Mouse (Mus musculus) lung, postnatal 36 days (tissue): ENCODE results near the gene Lasp1.

Experiments used
- DNase-seq: peaks from one replicate; pipeline ENCODE4 v3.0.0; 2022; ENCODE audit warnings: mixed read lengths

Gene Lasp1

GRCm38 (mm10) chr11:97797369-97798082, 1.3 kb upstream of the Lasp1 start:
- no peak for DNase-seq

DNA sequence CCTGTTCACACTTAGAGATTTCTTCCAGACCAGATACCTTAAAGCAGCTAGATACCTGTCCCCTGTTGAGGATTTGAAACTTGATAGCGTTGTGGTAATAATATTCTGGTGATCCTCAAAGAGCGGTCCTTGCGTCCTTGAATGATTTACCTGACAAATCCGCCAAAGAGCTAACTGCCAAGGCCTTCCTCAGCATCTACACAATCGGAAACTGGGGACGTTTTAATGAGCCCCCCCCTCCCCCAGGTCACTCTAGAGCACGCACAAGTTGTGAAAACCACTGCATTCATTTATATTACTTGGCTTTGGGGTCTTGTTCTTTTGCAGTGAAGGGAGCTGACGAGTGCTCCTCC, 741 bp upstream of the Lasp1 start:
- DNase-seq = no peak

GRCm38 (mm10) chr11:97799146-97799993, 570 bp downstream of the Lasp1 start:
- DNase-seq = peak; percentile 92

DNA sequence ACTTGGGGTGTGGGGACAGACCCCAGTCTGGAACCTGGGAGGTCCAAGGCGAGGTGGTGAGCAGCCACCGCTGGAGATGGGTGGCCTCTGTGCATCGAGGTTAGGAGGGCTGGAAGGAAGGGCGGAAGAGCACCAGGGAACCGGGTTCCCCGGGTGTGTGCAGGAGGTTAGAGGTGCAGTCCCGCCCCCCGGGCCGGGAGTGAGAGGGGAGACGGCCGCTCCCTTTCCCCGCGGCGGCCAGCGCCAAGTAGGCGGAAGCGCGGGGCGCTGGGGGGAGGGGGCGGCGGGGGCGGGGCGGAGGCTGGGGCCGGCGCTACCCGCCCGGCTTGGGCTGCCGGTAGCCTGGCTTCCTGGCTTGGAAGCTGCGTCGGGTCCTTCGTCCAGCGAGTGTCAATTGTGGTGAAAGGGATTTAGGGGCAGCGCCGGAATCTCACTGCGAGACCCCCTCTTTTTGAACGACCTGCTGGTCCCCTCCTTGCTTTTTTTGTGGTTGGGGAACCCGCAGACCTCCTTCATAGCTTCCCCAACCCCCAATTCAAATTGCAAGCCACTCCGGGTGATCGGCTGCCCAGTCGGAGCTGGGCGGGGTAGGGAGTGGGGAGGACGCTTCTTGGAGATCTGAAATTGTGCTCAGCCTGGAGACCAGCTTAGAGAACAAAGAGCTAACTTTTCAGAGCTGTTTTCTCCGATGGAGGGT, 1.3 kb downstream of the Lasp1 start:
- DNase-seq = peak; percentile 87

DNA sequence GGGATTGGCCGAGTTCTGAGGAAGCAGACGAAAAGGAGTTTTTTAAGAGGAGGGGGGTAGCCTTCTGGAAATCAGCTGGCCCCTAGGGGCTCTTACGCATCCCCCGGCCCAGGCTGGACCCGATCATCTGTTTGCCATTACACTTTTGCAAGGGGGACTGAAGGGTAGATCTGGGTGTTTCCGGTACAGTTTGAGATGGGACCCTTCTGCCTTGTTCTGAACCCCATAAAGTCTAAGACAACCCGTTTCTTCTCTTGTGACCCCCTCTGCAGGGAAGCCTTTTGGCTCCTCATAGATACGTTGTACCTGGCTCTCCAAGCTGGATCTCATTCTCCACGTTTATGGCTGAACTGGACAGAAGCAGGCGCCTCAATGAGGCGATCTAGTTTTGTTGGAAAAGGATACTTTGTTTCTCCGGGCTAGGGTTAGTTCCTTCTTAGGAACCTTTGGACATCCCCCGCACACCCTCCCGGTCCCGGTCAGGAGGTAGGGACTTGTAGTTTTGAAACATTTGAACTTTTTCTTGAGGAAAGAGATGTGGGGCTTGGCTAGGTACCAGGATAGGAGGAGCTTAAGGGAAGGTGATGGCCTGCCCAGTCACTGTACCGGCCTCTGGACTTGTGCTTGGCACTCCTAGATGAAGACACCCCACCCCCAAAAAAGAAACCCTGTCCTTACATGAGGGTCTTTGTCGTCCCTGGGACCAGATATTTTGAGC, 2.0 kb downstream of the Lasp1 start:
- peak; percentile 66 for DNase-seq

GRCm38 (mm10) chr11:97801409-97802193, 2.8 kb downstream of the Lasp1 start:
- peak; percentile 81 for DNase-seq

DNA sequence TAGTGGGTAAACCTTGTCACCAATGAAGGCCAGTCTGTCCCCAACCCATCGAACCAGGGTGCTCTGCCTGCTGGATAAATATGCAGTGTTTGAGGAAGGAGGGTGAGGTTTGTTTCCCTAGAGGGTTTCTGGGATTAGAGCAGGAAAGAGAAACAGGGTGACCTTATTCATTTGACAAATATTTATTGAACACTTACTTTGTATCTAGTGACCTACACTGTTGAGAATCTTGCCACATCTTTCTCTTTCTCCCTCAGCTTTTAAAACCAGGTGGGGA, 3.3 kb downstream of the Lasp1 start:
- no peak for DNase-seq

- DNase-seq = no peak
Measured at GRCm38 (mm10) chr11:97802495-97802894, 3.7 kb downstream of the Lasp1 start.

- DNase-seq = no peak
Measured at GRCm38 (mm10) chr11:97803847-97804246, 5.0 kb downstream of the Lasp1 start.

GRCm38 (mm10) chr11:97804841-97805661, 6.3 kb downstream of the Lasp1 start:
- no peak for DNase-seq

- DNase-seq = no peak
Measured at GRCm38 (mm10) chr11:97805662-97806612, 7.1 kb downstream of the Lasp1 start.

- no peak for DNase-seq
Measured at GRCm38 (mm10) chr11:97806613-97806964, 7.8 kb downstream of the Lasp1 start.

GRCm38 (mm10) chr11:97807626-97808025, 8.8 kb downstream of the Lasp1 start:
- no peak for DNase-seq

DNA sequence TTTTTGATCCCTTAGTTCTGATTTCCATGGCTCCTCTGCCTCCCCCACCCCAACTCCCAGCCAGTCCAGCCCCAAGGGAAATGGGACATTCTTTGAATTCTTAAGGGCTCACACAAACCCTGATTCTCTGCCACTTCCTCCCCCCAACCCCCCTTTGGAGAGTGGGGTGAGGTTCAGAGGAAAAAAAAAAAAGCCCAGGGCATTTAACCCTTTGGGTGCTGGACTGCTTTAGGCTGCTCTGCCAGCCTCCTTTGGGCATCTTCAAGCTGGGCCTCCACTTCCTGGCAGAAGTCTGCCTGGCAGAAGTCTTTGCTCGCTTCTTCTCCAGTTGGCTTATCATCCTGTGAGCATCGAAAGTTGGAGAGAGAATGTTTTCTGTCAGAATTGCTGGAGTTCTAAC, 9.3 kb downstream of the Lasp1 start:
- peak; percentile 75 for DNase-seq

GRCm38 (mm10) chr11:97808621-97809234, 9.9 kb downstream of the Lasp1 start:
- DNase-seq = no peak

DNA sequence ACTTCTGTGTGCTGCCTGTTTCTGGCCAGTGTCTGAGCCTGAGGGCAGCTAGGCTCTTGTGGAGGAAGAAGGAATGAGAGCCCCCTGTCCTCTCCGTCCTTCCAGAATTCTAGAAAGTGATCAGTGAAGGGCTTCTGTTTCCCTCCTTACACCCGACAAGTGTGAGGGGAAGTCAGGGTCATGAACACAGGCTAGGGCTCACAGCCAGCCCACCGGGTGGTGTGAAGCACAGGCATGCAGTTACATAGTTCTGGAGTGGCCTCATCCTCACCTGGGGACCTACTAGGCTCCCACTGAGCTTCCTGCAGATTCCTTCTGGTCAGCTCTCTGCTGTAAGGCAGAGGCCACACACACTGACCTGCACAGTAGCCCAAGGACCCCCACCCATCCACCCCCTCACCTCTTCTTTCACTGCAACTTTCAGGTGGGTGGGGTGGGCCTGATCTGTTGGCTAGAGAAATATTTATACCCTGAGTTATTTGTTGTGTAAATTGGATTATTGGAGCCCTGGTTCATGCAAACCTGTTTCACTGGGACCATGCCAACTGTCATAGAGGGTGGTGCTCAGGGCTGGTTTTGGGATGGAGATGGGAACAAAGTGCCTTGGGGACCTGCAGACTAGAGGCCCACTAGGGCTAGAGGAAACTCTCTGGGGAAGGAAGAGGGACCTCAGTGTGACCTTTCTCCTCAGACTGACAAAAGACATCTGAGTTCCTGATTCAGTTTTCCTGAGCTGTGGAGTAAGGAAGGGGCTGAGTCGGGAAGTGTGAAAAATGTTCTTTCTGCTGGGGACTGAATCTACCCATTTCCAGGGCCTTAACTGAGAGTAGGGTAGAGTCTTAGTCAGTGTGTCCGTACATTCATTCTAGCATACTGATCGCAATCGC, 10.7 kb downstream of the Lasp1 start:
- no peak for DNase-seq

DNA sequence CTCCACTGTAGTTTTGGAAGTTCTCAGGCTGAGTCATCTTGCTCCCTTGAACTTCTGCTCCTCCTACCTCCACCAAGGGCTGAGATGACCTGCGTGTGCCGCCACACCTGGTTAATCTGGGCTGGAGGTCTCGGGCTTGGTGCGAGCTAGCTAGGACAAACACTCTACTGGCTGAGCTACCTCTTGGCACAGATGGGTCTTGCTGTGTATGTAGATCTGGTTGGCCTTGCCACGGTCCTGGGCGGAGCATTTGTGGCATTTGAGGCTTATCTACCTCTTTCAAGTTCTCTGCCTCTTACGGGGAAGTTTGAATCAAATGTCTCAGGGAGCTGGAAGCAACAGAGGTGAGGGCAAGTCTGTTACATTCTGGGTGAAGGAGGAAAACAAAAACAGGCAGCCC, 11.6 kb downstream of the Lasp1 start:
- peak; percentile 83 for DNase-seq

DNA sequence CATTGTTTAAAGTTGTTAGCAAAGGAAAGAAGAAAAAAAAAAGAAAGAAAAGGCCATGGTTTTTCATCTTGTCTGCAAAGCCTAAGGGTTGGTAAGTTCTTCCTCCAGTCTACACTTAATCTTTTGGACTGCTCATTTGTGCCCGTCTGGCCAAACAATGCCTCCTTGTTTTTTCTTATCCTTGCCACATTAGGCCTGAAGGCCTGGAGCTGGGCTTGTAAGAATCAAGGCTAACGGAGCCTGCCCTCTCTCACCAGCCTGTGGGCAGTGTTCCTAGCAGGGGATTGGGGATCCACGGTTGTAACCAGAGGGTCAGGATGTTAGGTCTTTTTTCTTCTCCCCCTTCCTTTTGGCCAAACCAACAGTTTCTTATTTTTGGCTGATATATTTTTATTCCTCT, 12.2 kb downstream of the Lasp1 start:
- DNase-seq = no peak
